Mouse (Mus musculus) retina, postnatal 1 day (tissue): Measurements from ENCODE around the gene Baz2b.

Experiments used
- DNase-seq: peaks from one replicate; pipeline ENCODE4 v3.0.0-alpha.2; 2012

Gene Baz2b

DNA sequence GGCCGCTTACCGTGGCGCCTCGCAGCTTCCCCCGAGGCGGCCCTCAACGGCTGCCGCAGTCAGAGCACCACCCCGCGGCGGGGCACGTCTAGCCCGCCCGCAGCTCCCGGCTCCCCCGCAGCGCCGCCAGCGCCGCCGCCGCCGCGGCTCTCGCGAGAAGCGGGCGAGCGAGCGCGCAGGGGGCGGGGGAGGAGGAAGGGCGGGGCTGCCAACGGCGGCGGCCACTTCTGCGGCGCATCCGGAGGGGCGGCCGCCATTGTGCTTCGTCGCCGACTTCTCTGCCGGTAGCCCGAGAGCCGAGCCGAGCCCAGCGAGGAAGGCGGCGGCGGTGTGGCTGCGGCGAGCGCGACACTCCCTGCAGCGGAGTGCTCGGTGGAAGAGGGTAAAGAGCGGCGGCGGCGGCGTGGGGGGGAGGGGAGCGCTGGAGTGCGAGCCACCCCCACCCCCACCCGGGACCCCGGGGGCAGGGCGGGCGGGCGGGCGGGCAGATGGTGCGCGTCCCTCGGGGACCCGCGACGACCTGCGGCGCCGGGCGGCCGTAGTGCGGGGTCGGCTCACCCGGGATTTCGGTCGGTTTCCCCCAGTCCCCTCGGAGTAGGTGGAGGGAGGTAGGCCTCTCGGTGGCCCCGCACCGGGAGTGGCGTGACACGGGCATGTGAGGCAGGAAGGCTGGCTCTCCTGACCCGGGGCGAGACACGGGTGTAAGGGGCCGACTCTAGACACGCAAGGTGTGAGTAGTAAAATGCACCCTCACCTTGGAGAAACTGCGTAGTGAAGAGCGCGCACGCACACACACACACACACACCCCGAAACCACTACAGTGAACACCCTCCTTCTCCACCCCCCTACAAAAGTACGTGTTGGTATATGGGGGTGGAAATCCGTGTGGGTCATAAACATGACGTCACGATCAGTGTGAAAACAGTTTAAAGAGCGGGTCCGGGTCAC is at the start of gene Baz2b, which contains the start of gene March7:
Gene Baz2b, minus strand, starts transcription at position 137 of the 949 bp plus-strand sequence.
Gene March7, plus strand, starts transcription at position 185 of the 949 bp plus-strand sequence.
- peak; percentile 95 for DNase-seq

DNA sequence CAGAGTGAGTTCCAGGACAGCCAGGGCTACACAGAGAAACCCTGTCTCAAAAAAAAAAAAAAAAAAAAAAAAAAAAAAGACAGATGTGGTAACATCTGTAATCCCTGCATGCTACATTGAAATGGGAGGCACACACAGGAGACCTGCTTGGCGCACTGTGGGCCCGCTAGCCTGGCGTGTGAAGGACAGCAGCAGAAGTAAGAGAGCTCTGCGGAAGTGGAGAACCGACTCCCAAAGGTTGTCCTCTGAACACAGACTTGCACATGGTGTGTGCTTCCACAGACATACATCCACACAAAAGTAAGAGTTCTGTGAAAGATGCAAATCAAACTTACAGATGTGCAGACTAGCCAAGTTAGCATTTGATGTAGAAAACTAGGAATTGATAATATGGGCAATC is 49.5 kb upstream of the Baz2b start:
- no peak for DNase-seq

- DNase-seq = no peak
These were observed 47.1 kb upstream of the Baz2b start for GRCm38 (mm10) chr2:60256751-60257150.

DNA sequence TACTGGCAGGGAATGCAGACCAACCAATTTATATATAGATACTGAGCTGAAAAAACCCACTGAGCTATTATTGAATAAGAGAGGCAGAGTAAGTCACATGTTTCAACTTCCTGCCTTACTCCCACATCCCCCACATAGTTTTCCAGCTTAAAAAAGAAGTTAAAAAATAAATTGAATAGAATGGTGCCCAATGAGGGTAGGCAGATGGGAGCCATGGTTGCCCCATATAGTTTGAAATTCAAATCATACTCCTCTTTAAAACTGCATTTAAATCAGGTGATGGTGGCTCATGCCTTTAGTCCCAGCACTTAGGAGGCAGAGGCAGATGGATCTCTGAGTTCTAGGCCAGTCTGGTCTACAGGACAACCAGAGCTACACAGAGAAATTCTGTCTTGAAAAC is 43.9 kb upstream of the Baz2b start:
- no peak for DNase-seq

GRCm38 (mm10) chr2:60252782-60253181 is 43.1 kb upstream of the Baz2b start:
- DNase-seq = no peak

DNA sequence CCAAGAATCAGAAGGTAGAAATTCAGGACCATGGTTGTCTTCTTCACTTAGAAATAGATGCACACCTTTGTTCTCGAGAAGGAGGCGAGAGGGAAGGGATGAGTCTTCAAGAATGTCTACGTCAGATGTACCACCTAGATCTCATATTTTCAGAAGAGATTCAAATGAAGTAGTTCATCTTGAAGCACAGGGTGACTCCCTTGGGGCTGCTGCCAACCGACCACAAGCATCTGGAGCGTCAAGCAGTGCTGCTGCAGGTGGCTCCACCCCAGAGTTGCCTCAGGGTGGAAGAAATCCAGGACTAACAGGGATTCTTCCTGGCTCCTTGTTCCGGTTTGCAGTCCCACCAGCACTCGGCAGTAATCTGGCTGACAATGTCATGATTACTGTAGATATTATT is 24.9 kb upstream of the Baz2b start:
- DNase-seq = no peak

DNA sequence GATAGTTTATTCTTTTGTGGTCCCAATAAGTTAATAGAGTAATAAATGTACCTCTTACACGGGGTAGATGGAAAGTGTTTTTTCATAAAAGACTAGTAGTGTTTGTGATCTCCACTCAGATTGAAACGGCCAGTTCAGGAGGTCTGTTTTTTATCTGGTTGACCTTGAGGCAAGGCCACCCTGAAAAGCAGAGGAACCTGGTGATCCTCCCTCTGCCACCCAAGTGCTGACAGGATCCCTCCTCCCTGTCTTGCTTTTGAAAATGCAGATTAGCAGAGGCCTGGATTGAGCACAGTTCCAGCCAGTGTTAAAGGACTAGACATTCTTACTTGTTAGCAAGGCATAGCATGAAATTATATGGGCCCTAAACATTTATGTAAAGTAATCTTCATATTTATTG is 23.5 kb upstream of the Baz2b start:
- DNase-seq = no peak

- no peak for DNase-seq
These were observed 20.7 kb upstream of the Baz2b start for GRCm38 (mm10) chr2:60230361-60230760.

GRCm38 (mm10) chr2:60228470-60228869 is 18.8 kb upstream of the Baz2b start:
- no peak for DNase-seq

DNA sequence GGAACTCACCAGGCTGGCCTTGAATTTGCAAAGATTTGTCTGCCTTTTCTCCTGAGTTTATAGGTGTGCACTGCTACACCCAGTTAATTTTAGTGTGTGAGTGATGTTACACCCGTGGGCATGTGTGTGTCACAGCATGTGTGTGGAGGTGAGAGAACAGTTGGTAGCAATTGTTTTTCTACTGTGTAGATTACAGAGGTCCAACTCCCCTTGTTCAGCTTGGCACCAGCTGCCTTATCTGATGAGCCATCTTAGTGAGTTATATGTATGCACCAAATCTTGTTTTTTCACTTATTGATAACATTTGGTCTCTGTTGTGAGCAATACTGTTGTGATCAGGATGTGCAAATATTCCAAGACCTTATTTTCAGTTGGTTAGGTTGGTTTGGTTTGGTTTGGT is 13.8 kb upstream of the Baz2b start:
- no peak for DNase-seq

GRCm38 (mm10) chr2:60221954-60222353 is 12.3 kb upstream of the Baz2b start:
- DNase-seq = no peak

GRCm38 (mm10) chr2:60221236-60221635 is 11.6 kb upstream of the Baz2b start:
- no peak for DNase-seq

DNA sequence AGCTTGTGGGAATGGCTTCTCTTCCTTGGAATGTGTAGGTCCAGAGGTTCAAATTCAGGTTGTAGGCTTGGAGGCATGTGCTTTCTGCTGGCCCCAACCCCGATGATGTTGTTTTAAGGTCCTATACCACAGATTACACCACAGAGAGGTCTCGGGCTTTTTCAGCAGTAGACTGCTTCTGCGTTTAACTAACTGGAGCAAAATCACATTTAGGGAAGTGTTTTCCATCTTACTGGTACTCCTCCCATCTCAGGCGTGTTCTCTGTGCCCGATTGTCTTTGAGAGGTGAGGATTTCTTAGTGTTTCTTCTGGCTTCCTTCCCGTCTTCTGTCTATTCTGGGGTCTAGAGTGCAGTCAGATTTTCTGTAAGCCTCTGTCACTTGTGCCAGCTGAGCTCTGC is 8.0 kb upstream of the Baz2b start:
- DNase-seq = no peak

DNA sequence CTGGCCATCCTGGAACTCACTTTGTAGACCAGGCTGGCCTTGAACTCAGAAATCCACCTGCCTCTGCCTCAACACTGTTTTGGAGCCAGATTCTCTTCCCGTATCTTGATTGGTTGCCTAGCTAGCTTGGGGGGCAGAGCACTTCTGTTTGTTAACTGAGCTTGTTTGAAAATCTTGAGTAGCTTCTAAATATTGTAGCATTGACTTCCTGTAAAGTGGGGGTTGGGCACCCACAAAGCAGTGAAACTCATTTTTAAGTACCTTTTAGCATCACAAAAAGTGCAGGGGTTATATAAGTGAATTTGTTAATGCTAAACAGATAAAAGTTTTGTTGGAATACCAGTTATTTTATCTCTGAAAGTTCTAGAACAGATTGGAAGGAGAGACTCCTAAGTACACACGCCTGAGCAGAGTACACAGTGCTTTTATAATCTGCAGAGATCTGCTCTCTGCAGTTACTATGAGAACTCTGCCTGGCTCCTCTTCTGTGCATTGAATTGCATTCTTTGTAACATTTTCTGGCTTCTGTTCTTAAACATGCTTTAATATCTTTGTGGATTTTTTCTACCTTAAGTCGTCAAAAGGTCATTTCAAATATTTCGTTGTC is 7.0 kb upstream of the Baz2b start:
- DNase-seq = no peak

- DNase-seq = no peak
These were observed 5.0 kb upstream of the Baz2b start for GRCm38 (mm10) chr2:60214683-60215082.

DNA sequence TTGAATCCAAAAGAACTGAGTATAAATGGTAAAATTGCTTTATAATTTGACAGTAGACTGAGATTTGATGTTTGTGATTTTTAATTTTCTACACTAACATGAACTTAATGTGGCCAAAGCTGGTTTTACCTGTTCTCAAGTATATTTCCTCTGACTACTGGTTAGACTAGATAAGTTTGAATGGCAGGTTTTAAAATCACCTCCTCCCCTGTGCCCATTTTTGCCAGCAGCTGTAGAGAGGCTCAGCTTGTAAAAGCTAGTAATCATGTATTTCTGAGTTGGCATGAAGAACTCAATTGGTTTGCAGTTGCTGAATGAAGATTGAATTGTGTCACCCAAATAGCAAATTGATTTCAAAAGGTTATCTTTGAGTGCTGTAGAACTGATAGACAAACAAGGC is 2.8 kb upstream of the Baz2b start:
- DNase-seq = no peak

- no peak for DNase-seq
These were observed 1.2 kb upstream of the Baz2b start for GRCm38 (mm10) chr2:60210821-60211220.

GRCm38 (mm10) chr2:60209122-60209611 is 472 bp downstream of the Baz2b start:
- peak; percentile 68 for DNase-seq

- no peak for DNase-seq
These were observed 3.8 kb downstream of the Baz2b start for GRCm38 (mm10) chr2:60205795-60206194.

GRCm38 (mm10) chr2:60204162-60204561 is 5.5 kb downstream of the Baz2b start:
- DNase-seq = no peak

- DNase-seq = no peak
These were observed 5.9 kb downstream of the Baz2b start for GRCm38 (mm10) chr2:60203733-60204132.

DNA sequence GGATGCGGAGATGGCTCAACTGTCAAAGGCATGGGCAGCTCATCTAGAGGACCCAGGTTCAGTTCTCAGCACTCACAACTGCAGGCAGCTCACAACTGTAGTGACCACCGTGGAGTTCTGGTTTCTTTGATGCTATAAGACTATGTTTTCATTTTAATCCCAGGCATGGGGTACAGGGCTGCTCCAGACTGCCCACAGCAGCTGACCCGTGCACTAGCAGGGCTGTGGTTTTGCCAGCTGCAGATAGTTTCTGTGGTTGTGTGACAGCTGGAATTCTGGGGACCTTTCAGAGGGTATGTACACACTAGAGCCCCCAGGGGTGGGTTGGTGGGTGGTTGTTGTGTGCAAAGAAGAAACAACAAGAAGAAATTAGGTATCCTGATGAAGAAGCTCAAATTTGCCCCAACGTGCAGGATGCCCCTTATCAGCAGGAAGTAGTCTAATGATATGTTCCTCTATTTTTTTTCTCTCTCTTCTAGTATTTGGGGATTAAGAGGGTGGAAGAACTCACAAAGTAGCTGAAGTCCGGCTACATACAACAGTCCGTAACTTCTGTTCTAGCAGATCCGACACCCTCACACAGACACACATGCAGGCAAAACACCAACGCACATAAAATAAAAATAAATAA is 6.6 kb downstream of the Baz2b start:
- no peak for DNase-seq

GRCm38 (mm10) chr2:60200667-60201066 is 9.0 kb downstream of the Baz2b start:
- DNase-seq = peak; percentile 67
